Mouse (Mus musculus) heart, postnatal 0 days (tissue): ENCODE data around the gene Kif4. TPM values are rescaled to one million over a fixed set of nuclear protein-coding genes. Genes with fewer than 3 reads are reported as not detected.

Experiments
- ATAC-seq: fragments of 200-750 bp; cut with Nextera tagmentation; 2 replicates; pipeline ENCODE4 v1.8.0; 2017; ENCODE audit warnings: low read depth, moderate number of reproducible peaks, moderate library complexity; ENCODE audit not compliant: insufficient read depth
- DNase-seq: peaks from one replicate; pipeline ENCODE4 v3.0.0-alpha.2; 2016; ENCODE audit warnings: low spot score
- H3K27ac ChIP-seq: fragments of 300-500 bp; sonication (generic); 2 replicates; pipeline ENCODE4 v1.5.1; 2014; ENCODE audit warnings: low read depth, mild to moderate bottlenecking
- H3K27me3 ChIP-seq: fragments of 300-500 bp; sonication (generic); 2 replicates; pipeline ENCODE4 v1.6.1; 2014; ENCODE audit warnings: low read length, mixed read lengths; ENCODE audit not compliant: control insufficient read depth, insufficient read depth
- H3K36me3 ChIP-seq: fragments of 300-500 bp; sonication (generic); replicated peaks from 2 replicates; pipeline ENCODE4 v1.6.1; 2014; ENCODE audit warnings: low read length, mixed read lengths; ENCODE audit not compliant: control insufficient read depth, insufficient read depth
- H3K4me1 ChIP-seq: fragments of 300-500 bp; sonication (generic); 2 replicates; pipeline ENCODE4 v1.6.1; 2014; ENCODE audit warnings: antibody characterized with exemption; ENCODE audit not compliant: control insufficient read depth, insufficient read depth
- H3K4me2 ChIP-seq: fragments of 300-500 bp; sonication (generic); 2 replicates; pipeline ENCODE4 v1.6.1; 2014; ENCODE audit warnings: low read depth, mild to moderate bottlenecking, low read length, moderate library complexity
- H3K4me3 ChIP-seq: fragments of 300-500 bp; sonication (generic); 2 replicates; pipeline ENCODE4 v1.5.1; 2014; ENCODE audit warnings: low read depth, low read length
- H3K9ac ChIP-seq: fragments of 300-500 bp; sonication (generic); replicated peaks from 2 replicates; pipeline ENCODE4 v1.6.1; 2014; ENCODE audit warnings: low read depth, low read length, mixed read lengths
- H3K9me3 ChIP-seq: fragments of 300-500 bp; sonication (generic); replicated peaks from 2 replicates; pipeline ENCODE4 v1.6.1; 2016; ENCODE audit warnings: low read length; ENCODE audit not compliant: control insufficient read depth
- CTCF ChIP-seq: IDR thresholded peaks from 2 replicates; pipeline ENCODE4 v1.5.1; 2016; ENCODE audit warnings: antibody characterized with exemption, control low read depth, low read depth
- EP300 ChIP-seq: IDR thresholded peaks from 2 replicates; pipeline ENCODE4 v1.6.1; 2016; ENCODE audit warnings: antibody characterized with exemption, low read depth
- WGBS: fragments of 180-500 bp; shearing (Covaris S2); extraction: QIAGEN DNeasy Blood & Tissue Kit; methylation state at CpG from one replicate; pipeline ENCODE4 v1.1.7; 2014; 5-methylcytosine and 5-hydroxymethylcytosine counted together
- polyA plus RNA-seq: library from polyadenylated mRNA; unstranded; fragments of >200 nt; fragmentation: Nextera tagmentation; extraction: Ambion mirVana; gene quantifications from 2 replicates; pipeline ENCODE4 v1.2.1, GENCODE M21; 2015
- total RNA-seq: library from RNA; depleted of rRNA; stranded (reverse); fragments of >200 nt; gene quantifications from 2 replicates; pipeline ENCODE4 v1.2.3, GENCODE M21; 2014; ENCODE audit warnings: low replicate concordance; rRNA removed

Gene Kif4
- total RNA-seq = 10.0 and 22.0 TPM in 2 replicates
- polyA plus RNA-seq = 5.6 and 5.8 TPM in 2 replicates

GRCm38 (mm10) chrX:100625546-100625801 lies at the start of gene Kif4:
Kif4 (plus strand) TSS chrX:100625737.
- DNase-seq (no peak), ATAC-seq (no peak)
- TF ChIP-seq CTCF (no peak), EP300 (no peak)
- 22% methylated on average over 3 of the region's 3 CpGs for WGBS
- Histone ChIP-seq H3K4me2 (peak within 1 kb of the TSS; percentile 78), H3K36me3 (peaks cover 16% of the 10 kb centered on the region), H3K9me3 (no peaks in the 10 kb centered on the region), H3K9ac (peak within 1 kb of the TSS; percentile 67), H3K27ac (peak within 1 kb of the TSS; percentile 70), H3K4me1 (no peaks in the 10 kb centered on the region), H3K27me3 (no peaks in the 10 kb centered on the region), H3K4me3 (peak within 1 kb of the TSS; percentile 70)

- Histone ChIP-seq H3K4me3 (no peak within 1 kb of the TSS), H3K27ac (no peak within 1 kb of the TSS), H3K4me2 (no peak within 1 kb of the TSS), H3K9ac (no peak within 1 kb of the TSS), H3K4me1 (no peaks in the 10 kb centered on the region), H3K27me3 (no peaks in the 10 kb centered on the region), H3K9me3 (no peaks in the 10 kb centered on the region), H3K36me3 (no peaks in the 10 kb centered on the region)
- ATAC-seq (no peak), DNase-seq (no peak)
- 40% methylated on average over 4 of the region's 4 CpGs for WGBS
- TF ChIP-seq CTCF (no peak), EP300 (no peak)
Observed at GRCm38 (mm10) chrX:100594791-100595190, 30.7 kb upstream of the Kif4 start, which contains the start of gene P2ry4. P2ry4 (minus strand) TSS chrX:100594869.

DNA sequence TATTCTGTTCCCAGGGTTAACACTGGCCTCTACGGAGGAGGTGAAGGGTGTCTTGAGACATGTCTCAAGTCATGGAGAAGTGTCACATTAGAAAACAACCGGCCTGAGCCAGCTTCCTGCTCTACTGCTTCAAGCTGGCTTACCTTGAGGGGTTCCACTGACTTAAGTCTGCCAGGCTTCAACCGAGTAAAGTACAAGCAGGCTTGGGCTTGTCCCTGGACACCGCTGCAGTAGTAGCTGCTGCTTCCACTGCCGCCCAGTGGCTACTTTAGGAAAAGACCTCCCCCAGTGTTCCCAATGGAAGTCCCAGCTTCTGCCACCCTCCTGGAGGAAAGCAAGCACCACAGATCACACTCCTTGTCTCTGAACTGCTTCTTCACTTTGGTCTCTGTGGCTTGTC lies 28.1 kb upstream of the Kif4 start:
- no peak for TF ChIP-seq EP300
- TF ChIP-seq CTCF = peak; percentile 45
- ATAC-seq (no peak), DNase-seq (peak; percentile 33)
- no peaks in the 10 kb centered on the region for H3K9me3 ChIP-seq
- no peak overlapping the region for H3K4me2 ChIP-seq
- no peak overlapping the region for H3K4me3 ChIP-seq
- H3K36me3 ChIP-seq = no peaks in the 10 kb centered on the region
- 16% methylated on average over 5 of the region's 5 CpGs for WGBS
- no peaks in the 10 kb centered on the region for H3K4me1 ChIP-seq
- H3K27ac ChIP-seq = no peak overlapping the region
- no peaks in the 10 kb centered on the region for H3K27me3 ChIP-seq
- H3K9ac ChIP-seq = no peak overlapping the region

GRCm38 (mm10) chrX:100599755-100600154 lies 25.8 kb upstream of the Kif4 start:
- no peak overlapping the region for H3K9ac ChIP-seq
- no peaks in the 10 kb centered on the region for H3K36me3 ChIP-seq
- no peaks in the 10 kb centered on the region for H3K4me1 ChIP-seq
- ATAC-seq (no peak), DNase-seq (no peak)
- no peak overlapping the region for H3K27ac ChIP-seq
- 58% methylated on average over 4 of the region's 4 CpGs for WGBS
- TF ChIP-seq EP300 (no peak), CTCF (no peak)
- no peaks in the 10 kb centered on the region for H3K27me3 ChIP-seq
- H3K4me2 ChIP-seq = no peak overlapping the region
- H3K4me3 ChIP-seq = no peak overlapping the region
- no peaks in the 10 kb centered on the region for H3K9me3 ChIP-seq

DNA sequence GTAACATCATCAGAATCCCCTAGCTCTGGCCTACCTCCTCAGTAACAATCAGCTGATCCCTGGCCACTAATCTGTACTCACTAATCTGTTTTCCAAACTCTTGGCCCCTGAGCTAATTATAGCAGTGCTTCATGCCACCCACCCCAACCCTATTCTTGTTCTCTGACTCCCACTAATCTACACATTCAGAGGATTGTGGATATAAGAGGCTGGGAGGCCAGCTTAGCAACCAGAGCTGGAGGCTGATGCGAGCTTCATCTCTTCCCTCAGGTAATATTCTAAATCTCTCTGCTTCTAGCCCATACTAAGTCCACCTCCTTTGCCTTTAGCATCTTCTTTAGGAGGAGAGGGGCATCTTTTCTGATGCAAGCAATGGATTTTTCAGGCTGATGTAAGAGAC lies 20.2 kb upstream of the Kif4 start, which contains the start of gene Arr3:
TSS of gene Arr3 (plus strand) at position 184 of the 400 bp plus-strand sequence.
- H3K9ac ChIP-seq = no peak within 1 kb of the TSS
- no peak within 1 kb of the TSS for H3K4me3 ChIP-seq
- DNase-seq (no peak), ATAC-seq (no peak)
- H3K27me3 ChIP-seq = no peaks in the 10 kb centered on the region
- no peaks in the 10 kb centered on the region for H3K4me1 ChIP-seq
- H3K36me3 ChIP-seq = no peaks in the 10 kb centered on the region
- 35% methylated on average over 1 of the region's 1 CpGs for WGBS
- H3K4me2 ChIP-seq = no peak within 1 kb of the TSS
- no peak within 1 kb of the TSS for H3K27ac ChIP-seq
- no peaks in the 10 kb centered on the region for H3K9me3 ChIP-seq
- TF ChIP-seq EP300 (no peak), CTCF (no peak)

DNA sequence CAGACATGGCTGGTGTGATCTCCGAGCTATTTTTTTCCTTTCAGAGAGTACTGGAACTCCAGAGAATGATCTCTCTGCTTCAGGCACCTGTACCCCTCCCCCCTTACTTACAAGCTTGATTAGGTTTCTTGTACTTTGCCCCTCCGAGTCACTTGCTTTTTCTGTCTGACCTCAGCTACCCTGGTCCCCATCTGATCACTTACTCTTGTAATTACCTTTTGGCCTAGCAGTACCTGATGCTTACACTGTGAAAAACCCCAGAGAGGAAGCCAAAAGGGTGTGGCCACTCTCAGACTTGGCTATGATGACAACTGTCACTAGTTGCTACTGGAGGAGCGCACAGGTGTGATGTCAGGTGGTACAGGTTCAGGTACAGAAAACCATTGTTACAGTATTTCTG lies 7.0 kb upstream of the Kif4 start:
- WGBS = 54% methylated on average over 3 of the region's 3 CpGs
- DNase-seq = no peak
- H3K4me1 ChIP-seq = no peaks in the 10 kb centered on the region
- H3K9me3 ChIP-seq = no peaks in the 10 kb centered on the region
- no peak for ATAC-seq
- no peak overlapping the region for H3K9ac ChIP-seq
- H3K4me3 ChIP-seq = no peak overlapping the region
- no peaks in the 10 kb centered on the region; the same call in 1 of the 2 replicates for H3K27me3 ChIP-seq
- TF ChIP-seq EP300 (no peak), CTCF (no peak)
- peaks cover 13% of the 10 kb centered on the region for H3K36me3 ChIP-seq
- H3K27ac ChIP-seq = no peak overlapping the region
- no peak overlapping the region for H3K4me2 ChIP-seq
